Mouse (Mus musculus) midbrain, embryonic 14.5 days (tissue): ENCODE measurements at regions not wholly inside any gene's neighbourhood (a gene's known extent, or its start where the extent isn't known, plus 50 kb on each side); places are given as distances from the start of the nearest gene placed in this dataset.
A peak's percentile ranks its signal among the peaks of the same experiment; 100 is the strongest.
"Not testable (repeated sequence)": the region's sequence is repeated elsewhere in the genome, so short reads cannot be mapped to it uniquely, and the experiment has no call there.

ENCODE experiments used
- ATAC-seq: fragments of 200-750 bp; cut with Nextera tagmentation; 2 replicates; pipeline ENCODE4 v1.8.0; 2017; ENCODE audit warnings: moderate number of reproducible peaks, moderate library complexity; ENCODE audit not compliant: low FRiP score, low TSS enrichment
- DNase-seq: peaks from one replicate; pipeline ENCODE4 v3.0.0-alpha.2; 2015
- H3K27ac ChIP-seq: fragments of 300-500 bp; sonication (generic); replicated peaks from 2 replicates; pipeline ENCODE4 v1.5.1; 2014; ENCODE audit warnings: mild to moderate bottlenecking, low read depth, low read length, moderate library complexity
- H3K27me3 ChIP-seq: fragments of 300-500 bp; sonication (generic); 2 replicates; pipeline ENCODE4 v1.6.1; 2014; ENCODE audit warnings: low read length, control low read depth, mixed read lengths; ENCODE audit not compliant: control insufficient read depth, insufficient read depth
- H3K36me3 ChIP-seq: fragments of 300-500 bp; sonication (generic); 2 replicates; pipeline ENCODE4 v1.6.1; 2014; ENCODE audit warnings: low read length, control low read depth; ENCODE audit not compliant: control insufficient read depth, insufficient read depth
- H3K4me1 ChIP-seq: fragments of 300-500 bp; sonication (generic); 2 replicates; pipeline ENCODE4 v1.6.1; 2014; ENCODE audit warnings: mild to moderate bottlenecking, antibody characterized with exemption, low read length, control low read depth; ENCODE audit not compliant: control insufficient read depth, insufficient read depth
- H3K4me2 ChIP-seq: fragments of 300-500 bp; sonication (generic); 2 replicates; pipeline ENCODE4 v1.6.1; 2014; ENCODE audit warnings: mild to moderate bottlenecking, low read length, moderate library complexity
- H3K4me3 ChIP-seq: fragments of 300-500 bp; sonication (generic); replicated peaks from 2 replicates; pipeline ENCODE4 v1.5.1; 2014; ENCODE audit warnings: low read depth, low read length
- H3K9ac ChIP-seq: fragments of 300-500 bp; sonication (generic); replicated peaks from 2 replicates; pipeline ENCODE4 v1.6.1; 2014; ENCODE audit warnings: mild to moderate bottlenecking, low read length, moderate library complexity
- H3K9me3 ChIP-seq: fragments of 300-500 bp; sonication (generic); 2 replicates; pipeline ENCODE4 v1.6.1; 2016; ENCODE audit warnings: low read length, control low read depth, mixed read lengths; ENCODE audit not compliant: control insufficient read depth
- WGBS: fragments of 180-500 bp; shearing (Covaris S2); extraction: QIAGEN DNeasy Blood & Tissue Kit; methylation state at CpG from one replicate; pipeline ENCODE4 v1.1.7; 2014; 5-methylcytosine and 5-hydroxymethylcytosine counted together

GRCm38 (mm10) chr12:29062025-29062637 is 310.5 kb downstream of the Eipr1 start:
- no peaks in the 10 kb centered on the region for H3K27me3 ChIP-seq

GRCm38 (mm10) chr12:29062801-29063200 is 311.2 kb downstream of the Eipr1 start:
- H3K27ac ChIP-seq = no peak overlapping the region
- DNase-seq (no peak), ATAC-seq (no peak)
- H3K9ac ChIP-seq = no peak overlapping the region
- no peaks in the 10 kb centered on the region for H3K36me3 ChIP-seq
- H3K27me3 ChIP-seq = no peaks in the 10 kb centered on the region
- peaks cover 3% of the 10 kb centered on the region; the same call in 1 of the 2 replicates for H3K4me1 ChIP-seq
- no peak overlapping the region for H3K4me2 ChIP-seq
- no peak overlapping the region for H3K4me3 ChIP-seq
- no peaks in the 10 kb centered on the region for H3K9me3 ChIP-seq
- 82% methylated on average over 3 of the region's 3 CpGs for WGBS

More at GRCm38 (mm10) chr12:29062025-29062637, 310.5 kb downstream of the Eipr1 start:
- Histone ChIP-seq H3K36me3 (no peaks in the 10 kb centered on the region), H3K4me3 (no peak overlapping the region), H3K4me2 (no peak overlapping the region), H3K9ac (no peak overlapping the region), H3K4me1 (peaks cover 3% of the 10 kb centered on the region; the same call in 1 of the 2 replicates), H3K27ac (no peak overlapping the region), H3K9me3 (no peaks in the 10 kb centered on the region)
- WGBS = 68% methylated on average over 14 of the region's 14 CpGs
- no peak for ATAC-seq
- DNase-seq = no peak

- H3K27ac ChIP-seq = no peak overlapping the region
- no peaks in the 10 kb centered on the region for H3K9me3 ChIP-seq
- H3K27me3 ChIP-seq = no peaks in the 10 kb centered on the region
- peak; percentile 77 for DNase-seq
- no peaks in the 10 kb centered on the region for H3K4me1 ChIP-seq
- no peak overlapping the region for H3K4me2 ChIP-seq
- H3K36me3 ChIP-seq = no peaks in the 10 kb centered on the region
- peak; percentile 60; the same call in 1 of the 2 replicates for ATAC-seq
- H3K4me3 ChIP-seq = no peak overlapping the region
- H3K9ac ChIP-seq = no peak overlapping the region
- 24% methylated on average over 5 of the region's 5 CpGs for WGBS
Observed at GRCm38 (mm10) chr12:29068180-29068579, 316.6 kb downstream of the Eipr1 start.

- Histone ChIP-seq H3K9ac (no peak overlapping the region), H3K36me3 (no peaks in the 10 kb centered on the region), H3K4me3 (no peak overlapping the region), H3K4me1 (peaks cover 6% of the 10 kb centered on the region), H3K27ac (peak overlapping the region; percentile 41; the same call in 1 of the 2 replicates), H3K9me3 (no peaks in the 10 kb centered on the region), H3K27me3 (no peaks in the 10 kb centered on the region), H3K4me2 (no peak overlapping the region)
- DNase-seq (peak; percentile 64), ATAC-seq (no peak)
- 45% methylated on average over 10 of the region's 10 CpGs for WGBS
Observed at GRCm38 (mm10) chr12:29075096-29075852, 323.7 kb downstream of the Eipr1 start.

GRCm38 (mm10) chr12:29076606-29077005 is 325.0 kb downstream of the Eipr1 start:
- no peak overlapping the region for H3K9ac ChIP-seq
- 44% methylated on average over 1 of the region's 1 CpGs for WGBS
- no peak for ATAC-seq

GRCm38 (mm10) chr12:29079011-29079410 is 327.4 kb downstream of the Eipr1 start:
- DNase-seq = no peak
- ATAC-seq = no peak
- H3K9me3 ChIP-seq = no peaks in the 10 kb centered on the region
- H3K4me3 ChIP-seq = no peak overlapping the region
- H3K27me3 ChIP-seq = no peaks in the 10 kb centered on the region
- H3K9ac ChIP-seq = no peak overlapping the region
- no peak overlapping the region for H3K27ac ChIP-seq
- 96% methylated on average over 1 of the region's 1 CpGs for WGBS
- H3K36me3 ChIP-seq = no peaks in the 10 kb centered on the region
- H3K4me2 ChIP-seq = no peak overlapping the region
- H3K4me1 ChIP-seq = peaks cover 9% of the 10 kb centered on the region

More at GRCm38 (mm10) chr12:29076606-29077005, 325.0 kb downstream of the Eipr1 start:
- Histone ChIP-seq H3K36me3 (no peaks in the 10 kb centered on the region), H3K27ac (no peak overlapping the region), H3K27me3 (no peaks in the 10 kb centered on the region), H3K4me2 (no peak overlapping the region), H3K4me1 (peaks cover 6% of the 10 kb centered on the region), H3K4me3 (no peak overlapping the region), H3K9me3 (no peaks in the 10 kb centered on the region)
- no peak for DNase-seq

DNA sequence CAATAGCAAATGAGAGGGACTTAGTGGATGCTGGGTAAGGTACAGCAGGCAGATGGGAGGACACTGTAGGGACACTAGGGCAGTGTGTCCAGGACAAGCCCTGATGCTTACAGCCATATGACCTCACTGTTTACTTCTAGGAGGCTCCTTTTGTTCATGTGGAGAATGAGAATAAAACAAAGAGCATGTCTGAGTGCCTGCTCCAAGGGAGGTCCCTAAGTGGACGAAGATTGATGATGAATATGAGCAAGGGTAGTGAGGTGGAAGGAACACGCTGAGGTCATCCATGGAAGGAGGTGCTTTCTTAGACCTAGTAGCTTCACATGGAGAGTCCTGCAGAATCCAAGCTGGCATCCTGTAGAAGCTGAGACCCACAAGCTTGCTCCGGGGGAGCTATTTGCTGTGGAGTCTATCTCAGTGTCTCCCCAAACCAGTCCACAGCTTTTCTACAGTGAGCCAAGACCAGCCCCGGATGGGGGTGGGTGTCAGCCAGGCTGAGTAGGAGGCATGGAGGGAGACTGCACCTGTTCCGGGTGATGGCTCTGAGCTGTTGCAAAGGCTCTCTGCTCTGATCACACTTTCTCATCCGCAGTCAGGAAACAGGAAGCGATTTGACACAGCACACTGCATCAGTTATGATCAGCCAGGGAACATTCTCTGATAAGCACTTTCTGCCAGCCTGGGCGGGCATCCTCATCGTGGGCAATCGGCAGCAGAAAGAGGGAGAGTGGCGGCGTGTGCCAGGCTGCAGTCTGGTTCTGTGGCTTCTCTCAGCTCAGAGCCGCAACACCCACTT is 332.0 kb downstream of the Eipr1 start:
- Histone ChIP-seq H3K4me2 (no peak overlapping the region), H3K27me3 (no peaks in the 10 kb centered on the region), H3K27ac (no peak overlapping the region), H3K9me3 (no peaks in the 10 kb centered on the region), H3K4me1 (0 out of 2 replicates have a peak, but pooled peaks cover 3% of the 10 kb centered on the region), H3K9ac (no peak overlapping the region), H3K36me3 (no peaks in the 10 kb centered on the region), H3K4me3 (no peak overlapping the region)
- no peak for DNase-seq
- ATAC-seq = no peak
- WGBS = 71% methylated on average over 13 of the region's 13 CpGs

DNA sequence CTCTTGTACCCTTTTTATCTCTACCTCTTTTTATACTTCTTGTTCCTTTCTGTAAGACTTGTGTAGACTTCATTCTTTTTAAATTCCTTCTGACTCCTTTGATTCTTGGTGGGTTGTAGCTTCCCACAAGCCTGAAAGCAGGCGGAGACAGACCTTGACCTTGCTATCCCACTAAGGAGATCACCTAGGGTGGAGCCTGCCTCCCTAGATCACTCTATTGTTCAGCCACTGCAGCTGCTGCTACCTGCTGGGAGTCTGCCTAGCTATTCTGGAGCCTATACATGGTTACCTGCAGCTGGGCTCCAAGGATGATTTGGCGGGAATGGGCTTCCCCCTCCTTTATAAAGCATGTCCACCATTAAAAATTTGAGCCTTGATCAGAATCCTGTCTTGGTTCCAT is 335.6 kb downstream of the Eipr1 start:
- H3K27ac ChIP-seq, H3K9ac ChIP-seq, H3K4me3 ChIP-seq, DNase-seq, H3K4me1 ChIP-seq, H3K9me3 ChIP-seq, H3K4me2 ChIP-seq, ATAC-seq, H3K27me3 ChIP-seq, H3K36me3 ChIP-seq: not testable (repeated sequence)
- WGBS = 50% methylated on average over 2 of the region's 2 CpGs
